Mouse (Mus musculus): ENCODE data around the gene Mamstr.

The Mamstr gene

GRCm38 (mm10) chr7:45628364-45629294 is 11.1 kb upstream of the Mamstr start:
- DNase-seq (ENCODE audit: low spot score), result peak; percentile 88

- no peak for DNase-seq (ENCODE audit: low spot score)
Measured at GRCm38 (mm10) chr7:45630064-45630907, 9.5 kb upstream of the Mamstr start.

DNA sequence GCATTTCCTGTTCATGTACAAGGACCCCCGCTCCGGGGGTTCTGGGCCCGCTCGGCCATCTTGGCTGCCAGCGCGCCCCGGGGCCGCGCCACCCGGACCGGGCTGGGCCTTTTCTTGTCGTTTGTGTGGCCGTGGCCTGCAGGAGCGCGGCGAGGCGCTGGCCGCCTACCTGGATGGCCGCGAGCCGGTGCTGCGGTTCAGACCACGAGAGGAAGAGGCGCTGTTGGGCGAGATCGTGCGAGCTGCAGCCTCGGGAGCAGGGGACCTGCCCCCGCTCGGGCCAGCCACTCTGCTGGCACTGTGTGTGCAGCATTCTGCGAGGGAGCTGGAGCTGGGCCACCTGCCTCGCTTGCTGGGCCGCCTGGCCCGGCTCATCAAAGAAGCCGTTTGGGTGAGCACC is 7.3 kb upstream of the Mamstr start:
- no peak for DNase-seq (ENCODE audit: low spot score)

GRCm38 (mm10) chr7:45634946-45635681 is 4.7 kb upstream of the Mamstr start:
- no peak for DNase-seq (ENCODE audit: low spot score)

GRCm38 (mm10) chr7:45635711-45636688 is 3.8 kb upstream of the Mamstr start:
- DNase-seq (ENCODE audit: low spot score), result no peak

- DNase-seq (ENCODE audit: low spot score), result no peak
Measured at GRCm38 (mm10) chr7:45637710-45638109, 2.1 kb upstream of the Mamstr start.

DNA sequence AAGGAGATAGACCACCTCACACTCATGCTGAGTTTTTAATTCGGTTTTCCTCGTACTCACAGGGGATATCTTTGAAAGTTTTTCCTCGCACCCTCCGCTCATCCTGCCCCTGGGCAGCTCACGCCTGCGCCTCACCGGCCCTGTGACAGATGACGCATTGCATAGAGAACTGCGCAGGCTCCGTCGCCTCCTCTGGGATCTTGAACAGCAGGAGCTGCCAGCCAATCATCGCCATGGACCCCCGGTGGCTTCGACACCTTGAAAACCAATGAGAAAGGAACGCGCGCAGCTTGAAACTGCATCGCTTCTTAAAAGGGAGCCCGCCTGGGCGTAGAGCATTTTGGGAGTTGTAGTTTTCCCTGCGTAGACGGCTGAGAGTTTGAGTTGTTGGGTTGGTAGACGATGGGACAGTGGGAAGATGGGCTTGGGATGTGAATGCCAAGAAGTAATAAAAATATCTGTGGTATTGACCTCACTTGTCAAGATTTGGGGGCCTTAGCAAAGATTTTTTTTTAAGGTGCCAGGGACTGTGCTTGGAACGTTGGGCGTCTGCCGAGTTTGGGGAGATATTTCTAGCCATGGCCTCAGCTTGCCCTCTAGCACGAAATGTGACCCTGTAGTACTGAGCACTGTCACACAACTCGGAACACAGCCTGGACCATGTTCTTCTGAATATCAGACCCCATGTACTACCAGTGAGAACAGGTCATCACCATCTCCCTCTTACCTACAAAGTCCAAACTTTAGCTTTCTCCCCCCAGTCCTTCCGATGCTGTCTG is 965 bp upstream of the Mamstr start:
- peak; percentile 81 for DNase-seq (ENCODE audit: low spot score)

- DNase-seq (ENCODE audit: low spot score), result no peak
Measured at GRCm38 (mm10) chr7:45640191-45640957, 597 bp downstream of the Mamstr start.

- DNase-seq (ENCODE audit: low spot score), result no peak
Measured at GRCm38 (mm10) chr7:45641391-45642040, 1.7 kb downstream of the Mamstr start.

- DNase-seq (ENCODE audit: low spot score), result no peak
Measured at GRCm38 (mm10) chr7:45642083-45642482, 2.3 kb downstream of the Mamstr start.

- DNase-seq (ENCODE audit: low spot score), result no peak
Measured at GRCm38 (mm10) chr7:45642503-45643255, 2.9 kb downstream of the Mamstr start.

GRCm38 (mm10) chr7:45643441-45644178 is 3.8 kb downstream of the Mamstr start:
- DNase-seq (ENCODE audit: low spot score), result peak; percentile 90

DNA sequence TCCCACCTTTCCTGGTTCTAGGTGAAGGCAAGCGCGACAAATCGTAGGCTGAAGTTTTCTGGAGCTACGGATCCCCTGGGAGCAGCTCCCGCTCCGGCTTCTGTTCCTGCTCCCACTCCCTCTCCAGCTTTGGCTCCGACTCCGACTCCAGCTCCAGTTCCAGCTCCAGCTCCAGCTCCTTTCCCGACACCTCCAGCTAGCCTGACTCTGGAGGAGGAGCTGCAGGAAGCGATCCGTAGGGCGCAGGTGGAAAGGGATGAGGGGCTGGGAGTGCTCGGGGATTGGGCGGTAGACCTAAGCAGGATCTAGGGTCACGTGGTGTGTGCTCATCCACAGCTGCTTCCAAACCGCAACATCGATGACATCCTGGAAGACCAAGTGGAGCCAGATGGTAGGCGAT is 4.4 kb downstream of the Mamstr start:
- no peak for DNase-seq (ENCODE audit: low spot score)

DNA sequence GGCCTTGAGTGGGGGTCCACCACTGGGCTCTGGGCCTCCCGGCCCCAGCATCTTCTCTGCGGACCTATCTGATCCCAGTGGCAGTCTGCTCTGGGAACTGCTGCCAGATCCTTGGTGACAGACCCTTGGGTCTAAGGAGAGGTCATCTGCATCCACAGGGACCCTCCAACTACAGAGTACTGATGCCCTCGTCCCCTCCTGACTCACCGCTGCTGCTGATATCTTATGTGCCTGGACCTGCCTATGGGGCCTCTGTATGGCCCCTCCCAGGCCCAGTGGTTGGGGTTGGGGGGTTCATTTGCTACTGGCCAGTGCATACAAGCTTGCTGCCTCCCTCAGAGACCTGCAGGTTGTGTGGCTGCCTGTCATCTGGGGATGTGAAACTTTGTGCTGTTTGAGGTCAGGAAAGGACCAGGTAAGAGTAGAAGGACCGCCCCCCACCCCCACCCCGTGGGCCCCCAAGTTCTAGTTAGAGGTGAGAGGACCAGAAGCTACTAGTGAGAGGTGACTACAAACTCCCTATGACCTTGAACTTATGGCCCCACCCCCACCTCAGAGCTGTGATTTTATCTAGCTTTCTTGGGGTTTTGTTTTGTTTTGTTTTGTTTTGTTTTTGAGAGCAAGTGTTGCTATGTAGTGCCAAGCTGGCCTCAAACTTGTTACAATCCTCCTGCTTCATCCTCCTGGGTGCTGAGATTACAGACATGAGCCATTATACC is 5.3 kb downstream of the Mamstr start:
- no peak for DNase-seq (ENCODE audit: low spot score)

GRCm38 (mm10) chr7:45645591-45645971 is 5.8 kb downstream of the Mamstr start:
- no peak for DNase-seq (ENCODE audit: low spot score)

DNA sequence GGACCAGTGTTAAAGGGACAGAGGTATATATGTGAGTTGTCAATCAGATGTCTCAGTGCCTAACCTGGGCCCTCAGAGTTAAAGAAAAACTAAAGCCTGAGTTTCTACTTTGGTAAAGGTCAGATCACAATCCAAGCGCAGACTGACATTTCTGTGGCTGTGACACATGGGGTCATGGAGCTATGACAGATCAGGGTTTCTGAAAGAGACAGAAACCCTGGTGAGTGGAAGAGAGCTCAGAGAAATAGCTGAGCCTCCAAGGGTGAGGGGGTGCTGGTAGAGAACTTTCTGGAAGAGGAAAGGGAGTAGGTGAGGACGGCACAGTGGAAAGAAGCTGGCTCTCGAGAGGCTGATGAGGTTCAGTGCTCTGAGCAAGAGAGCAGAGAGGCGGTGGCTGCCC is 6.9 kb downstream of the Mamstr start:
- no peak for DNase-seq (ENCODE audit: low spot score)

- no peak for DNase-seq (ENCODE audit: low spot score)
Measured at GRCm38 (mm10) chr7:45649351-45649750, 9.6 kb downstream of the Mamstr start.

All from ovary, postnatal 14 days (tissue).